Mouse (Mus musculus) spleen, postnatal 36 days (tissue): Measurements from ENCODE around the gene Gm20388.
A peak's percentile ranks its signal among the peaks of the same experiment; 100 is the strongest.
"Not testable (repeated sequence)": the region's sequence is repeated elsewhere in the genome, so short reads cannot be mapped to it uniquely, and the experiment has no call there.

ENCODE experiments used
- DNase-seq, 2 experiments: peaks; one replicate each; pipeline ENCODE4 v3.0.0; 2022; ENCODE audit warnings: low spot score in 2 of 2, mixed read lengths in 1 of 2

Gm20388 gene

GRCm38 (mm10) chr8:123037487-123037886 lies 3126.8 kb downstream of the Gm20388 start:
- no peak for DNase-seq

- no peak for DNase-seq
Observed at GRCm38 (mm10) chr8:123038351-123038750, 3127.7 kb downstream of the Gm20388 start.

GRCm38 (mm10) chr8:123039376-123040109 lies 3128.9 kb downstream of the Gm20388 start:
- DNase-seq = no peak

GRCm38 (mm10) chr8:123040110-123040650 lies 3129.5 kb downstream of the Gm20388 start:
- no peak for DNase-seq

GRCm38 (mm10) chr8:123041008-123041773 lies 3130.6 kb downstream of the Gm20388 start:
- DNase-seq = peak; percentile 78 to 84

- no peak for DNase-seq
Observed at GRCm38 (mm10) chr8:123041774-123042105, 3131.1 kb downstream of the Gm20388 start.

GRCm38 (mm10) chr8:123042158-123042973 lies 3131.7 kb downstream of the Gm20388 start, which contains the start of gene Ankrd11:
Gene Ankrd11, minus strand, starts transcription at chr8:123042277.
- peak; percentile 100 for DNase-seq

- no peak for DNase-seq
Observed at GRCm38 (mm10) chr8:123042974-123043625, 3132.5 kb downstream of the Gm20388 start.

GRCm38 (mm10) chr8:123043941-123044340 lies 3133.3 kb downstream of the Gm20388 start:
- no peak for DNase-seq

GRCm38 (mm10) chr8:123044743-123045425 lies 3134.2 kb downstream of the Gm20388 start:
- not testable (repeated sequence) for DNase-seq

- no peak for DNase-seq
Observed at GRCm38 (mm10) chr8:123046706-123047105, 3136.1 kb downstream of the Gm20388 start.

GRCm38 (mm10) chr8:123047827-123048226 lies 3137.2 kb downstream of the Gm20388 start:
- DNase-seq = no peak

GRCm38 (mm10) chr8:123048402-123048801 lies 3137.8 kb downstream of the Gm20388 start:
- DNase-seq = no peak

- DNase-seq = no peak
Observed at GRCm38 (mm10) chr8:123051458-123051857, 3140.8 kb downstream of the Gm20388 start.

- DNase-seq = no peak
Observed at GRCm38 (mm10) chr8:123062721-123063120, 3152.1 kb downstream of the Gm20388 start, which contains the start of gene Spg7. Gene Spg7, plus strand, starts transcription at chr8:123062942.

- no peak for DNase-seq
Observed at GRCm38 (mm10) chr8:123064072-123064471, 3153.4 kb downstream of the Gm20388 start.

- DNase-seq = peak; percentile 57 to 66
Observed at GRCm38 (mm10) chr8:123064809-123065213, 3154.2 kb downstream of the Gm20388 start.

- peak; percentile 96 to 97 for DNase-seq
Observed at GRCm38 (mm10) chr8:123065214-123066100, 3154.8 kb downstream of the Gm20388 start.

GRCm38 (mm10) chr8:123066101-123066683 lies 3155.6 kb downstream of the Gm20388 start:
- peak in 1 of 2 experiments; percentile 35 for DNase-seq
